In the genomic region with DNA sequence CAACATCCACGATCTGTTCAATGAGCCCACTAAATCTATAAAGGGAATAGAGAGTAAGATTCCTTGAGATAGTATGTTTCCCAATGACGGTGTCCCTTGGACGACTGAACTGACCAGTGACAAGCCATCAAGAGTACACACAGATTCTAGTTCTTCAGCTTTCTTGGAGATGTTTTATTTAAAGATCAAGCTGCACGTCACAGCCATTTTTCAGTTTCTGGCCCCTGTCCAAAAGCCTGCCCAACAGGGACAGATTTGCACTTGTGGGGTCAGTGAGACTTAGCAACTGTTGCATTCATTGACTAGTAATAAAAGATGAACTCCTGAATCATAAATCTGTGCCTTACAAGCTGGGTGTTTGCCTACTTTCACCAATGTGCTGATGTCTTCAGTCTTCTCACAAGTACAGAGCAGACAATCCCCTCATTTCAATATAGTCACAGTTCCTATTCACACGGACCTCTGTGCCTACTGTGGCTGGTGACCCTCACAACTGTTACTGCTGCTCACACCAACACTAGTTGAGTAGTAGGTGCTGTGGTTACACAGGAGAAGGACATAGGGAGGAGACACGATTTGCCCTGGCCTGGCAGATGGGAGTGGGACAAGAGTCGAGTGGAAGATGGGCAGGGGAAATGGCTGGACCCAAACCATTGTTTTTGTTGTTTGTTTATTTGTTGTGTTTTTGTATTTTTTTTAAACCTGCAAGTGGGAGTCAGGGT, we compare ENCODE assay signal across 17 mouse cellular contexts. TPM values are rescaled to one million over a fixed set of nuclear protein-coding genes. Genes with fewer than 3 reads are reported as not detected.
DNase-seq lines count a peak whose midpoint lies in the region; ATAC-seq and TF ChIP-seq lines count a peak whose summit lies in the region.
"Had no signal": no experiment of that assay in that cellular context is flagged by ENCODE, and none has a peak within 500 bp of the region (broad histone marks: within the 10 kb centered on the region; RNA-seq: fewer than 3 reads in every experiment).

No protein-coding gene starts in this region.

- no peak for TF ChIP-seq CTCF in lung, postnatal 0 days (IDR thresholded peaks at IDR 0.05)

- H3K27ac ChIP-seq in heart, embryonic 13.5 days (replicated peaks) = peak overlapping the region; percentile 59
- H3K27ac ChIP-seq in kidney, embryonic 14.5 days (ENCODE audit: low read depth, low read length) = no peak overlapping the region
- no peak overlapping the region for H3K27ac ChIP-seq in lung, postnatal 0 days (ENCODE audit: low read length)
- H3K27ac ChIP-seq: embryonic facial prominence, embryonic 12.5 days; hindbrain, embryonic 10.5 days; limb, embryonic 10.5 days had no signal

- TF ChIP-seq EP300 in lung, postnatal 0 days (IDR thresholded peaks at IDR 0.05) = no peak

- H3K36me3 ChIP-seq in heart, embryonic 13.5 days = peaks cover 11% of the 10 kb centered on the region
- H3K36me3 ChIP-seq in kidney, embryonic 14.5 days (ENCODE audit: control insufficient read depth, insufficient read depth, low read length) = no peaks in the 10 kb centered on the region
- no peaks in the 10 kb centered on the region for H3K36me3 ChIP-seq in lung, postnatal 0 days (ENCODE audit: insufficient read depth, low read length)
- H3K36me3 ChIP-seq: embryonic facial prominence, embryonic 12.5 days; hindbrain, embryonic 10.5 days; limb, embryonic 10.5 days had no signal

- no peak for DNase-seq in heart, adult 18-20 months
- DNase-seq in kidney, postnatal 14 days = peak; percentile 44
- peak; percentile 44 for DNase-seq in lung, postnatal 0 days (ENCODE audit: low spot score)
- DNase-seq in lung, postnatal 25 days (ENCODE audit: low spot score) = no peak
- peak; percentile 32 for DNase-seq in lung, postnatal 14 days
- DNase-seq: cerebellum, adult 2 months; gastrocnemius, postnatal 10 days had no signal

- H3K4me1 ChIP-seq in heart, embryonic 13.5 days = peaks cover 68% of the 10 kb centered on the region
- H3K4me1 ChIP-seq in kidney, embryonic 14.5 days (ENCODE audit: control insufficient read depth, insufficient read depth, low read length) = 0 out of 2 replicates have a peak, but pooled peaks cover 3% of the 10 kb centered on the region
- 0 out of 2 replicates have a peak, but pooled peaks cover 3% of the 10 kb centered on the region for H3K4me1 ChIP-seq in lung, postnatal 0 days (ENCODE audit: insufficient read depth, low read depth, low read length)
- H3K4me1 ChIP-seq: embryonic facial prominence, embryonic 12.5 days had no signal

- H3K9me3 ChIP-seq in heart, embryonic 13.5 days = no peaks in the 10 kb centered on the region
- H3K9me3 ChIP-seq in kidney, embryonic 14.5 days (ENCODE audit: control insufficient read depth, low read length) = no peaks in the 10 kb centered on the region
- H3K9me3 ChIP-seq in lung, postnatal 0 days (ENCODE audit: low read length) = no peaks in the 10 kb centered on the region
- H3K9me3 ChIP-seq: embryonic facial prominence, embryonic 12.5 days; hindbrain, embryonic 10.5 days; limb, embryonic 10.5 days had no signal

- H3K4me2 ChIP-seq in heart, embryonic 13.5 days = no peak overlapping the region
- no peak overlapping the region for H3K4me2 ChIP-seq in kidney, embryonic 14.5 days (replicated peaks; ENCODE audit: low read depth, low read length)
- no peak overlapping the region for H3K4me2 ChIP-seq in lung, postnatal 0 days (replicated peaks; ENCODE audit: low read depth, low read length)
- H3K4me2 ChIP-seq: embryonic facial prominence, embryonic 12.5 days; liver, embryonic 11.5 days had no signal

- ATAC-seq in heart, embryonic 13.5 days (ENCODE audit: extremely low read depth, insufficient number of reproducible peaks, low FRiP score, low TSS enrichment) = no peak
- no peak for ATAC-seq in kidney, embryonic 14.5 days (ENCODE audit: low FRiP score, low TSS enrichment)
- no peak; the same call in 1 of the 2 replicates for ATAC-seq in lung, postnatal 0 days
- no peak for ATAC-seq in activated CD4-positive, CD25-positive, alpha-beta regulatory T cell, adult 4 months
- ATAC-seq: inflammation-experienced regulatory T-cells, adult 6 months; midbrain, embryonic 16.5 days; Patski had no signal

- H3K27me3 ChIP-seq in heart, embryonic 13.5 days (replicated peaks) = no peaks in the 10 kb centered on the region
- H3K27me3 ChIP-seq in kidney, embryonic 14.5 days (ENCODE audit: control insufficient read depth, insufficient read depth, low read length) = no peaks in the 10 kb centered on the region
- no peaks in the 10 kb centered on the region for H3K27me3 ChIP-seq in lung, postnatal 0 days (replicated peaks; ENCODE audit: insufficient read depth, low read length)
- H3K27me3 ChIP-seq: embryonic facial prominence, embryonic 12.5 days; Patski had no signal

- no peak overlapping the region for H3K9ac ChIP-seq in heart, embryonic 13.5 days
- H3K9ac ChIP-seq in kidney, embryonic 14.5 days (ENCODE audit: low read depth, low read length) = no peak overlapping the region
- no peak overlapping the region for H3K9ac ChIP-seq in lung, postnatal 0 days (replicated peaks; ENCODE audit: low read depth)
- H3K9ac ChIP-seq: embryonic facial prominence, embryonic 12.5 days had no signal

- WGBS in heart, embryonic 13.5 days = 54% methylated on average over 7 of the region's 7 CpGs
- WGBS in kidney, embryonic 14.5 days = 70% methylated on average over 7 of the region's 7 CpGs
- 51% methylated on average over 7 of the region's 7 CpGs for WGBS in lung, postnatal 0 days

- no peak overlapping the region for H3K4me3 ChIP-seq in heart, embryonic 13.5 days
- H3K4me3 ChIP-seq in kidney, embryonic 14.5 days (ENCODE audit: low read length) = no peak overlapping the region
- no peak overlapping the region for H3K4me3 ChIP-seq in lung, postnatal 0 days (ENCODE audit: low read depth, low read length)
- H3K4me3 ChIP-seq: embryonic facial prominence, embryonic 12.5 days; hindbrain, embryonic 10.5 days; limb, embryonic 10.5 days had no signal

RNA-seq across cellular contexts. Expression of a gene that starts 37.7 kb away (rescaled TPM):
- polyA plus RNA-seq in heart, embryonic 13.5 days (2015; fragmentation: Nextera tagmentation; extraction: Ambion mirVana) = 189 and 199 TPM in 2 replicates
- total RNA-seq in heart, adult 18-20 months (2021) = 100 to 1,000 TPM; 139 to 191 TPM
- polyA plus RNA-seq in kidney, embryonic 14.5 days (2014; fragmentation: Nextera tagmentation; extraction: Ambion mirVana) = 3.6 and 5.0 TPM in 2 replicates
- polyA plus RNA-seq in lung, postnatal 0 days (2015; fragmentation: Nextera tagmentation; extraction: Ambion mirVana) = 139 and 148 TPM in 2 replicates
- polyA plus RNA-seq in activated CD4-positive, CD25-positive, alpha-beta regulatory T cell, adult 4 months (2017; shearing (Covaris generic)) = not detected

Comparison
In these comparisons a context has a peak if more than half of its experiments do, and no peak if none do; other contexts are left out.
1. DNase-seq: peak in kidney, postnatal 14 days (single experiment), lung, postnatal 0 days (single experiment) and lung, postnatal 14 days (single experiment); none in heart, adult 18-20 months (0 of 2) and lung, postnatal 25 days (single experiment).
2. RNA of a gene that starts 37.7 kb away (polyA plus RNA-seq): 189 to 199 TPM in heart, embryonic 13.5 days and 139 to 148 TPM in lung, postnatal 0 days; 3.6 to 5.0 TPM in kidney, embryonic 14.5 days and not detected in activated CD4-positive, CD25-positive, alpha-beta regulatory T cell, adult 4 months; every median in the first group is over 10 times any median in the second.